Mouse (Mus musculus) bone marrow macrophage, adult 2 months (primary cell): ENCODE measurements around the gene Ip6k3.

ENCODE experiments used
- CTCF ChIP-seq: IDR thresholded peaks from 2 replicates; pipeline ENCODE4 v1.5.1; 2012; ENCODE audit warnings: low read depth, mild to moderate bottlenecking, low read length, moderate library complexity
- POLR2A ChIP-seq: IDR thresholded peaks from 2 replicates; pipeline ENCODE4 v1.6.1; 2012; ENCODE audit warnings: mild to moderate bottlenecking, low read depth, low read length, borderline replicate concordance

GRCm38 (mm10) chr17:27119954-27120353 lies 47.6 kb downstream of the Ip6k3 start:
- TF ChIP-seq POLR2A (no peak), CTCF (no peak)
